Mouse (Mus musculus) hindbrain, postnatal 0 days (tissue): ENCODE data around the gene A030003K21Rik. TPM values are rescaled to one million over a fixed set of nuclear protein-coding genes. Genes with fewer than 3 reads are reported as not detected.
"Not testable (repeated sequence)": the region's sequence is repeated elsewhere in the genome, so short reads cannot be mapped to it uniquely, and the experiment has no call there.

Experiments used
- ATAC-seq: fragments of 200-750 bp; cut with Nextera tagmentation; 2 replicates; pipeline ENCODE4 v1.8.0; 2017; ENCODE audit warnings: mild to moderate bottlenecking, moderate TSS enrichment, moderate library complexity
- DNase-seq: peaks from one replicate; pipeline ENCODE4 v3.0.0-alpha.2; 2015; ENCODE audit warnings: low spot score
- H3K27ac ChIP-seq: fragments of 300-500 bp; sonication (generic); 2 replicates; pipeline ENCODE4 v1.5.1; 2014; ENCODE audit warnings: mild to moderate bottlenecking
- H3K27me3 ChIP-seq: fragments of 300-500 bp; sonication (generic); 2 replicates; pipeline ENCODE4 v1.6.1; 2014; ENCODE audit warnings: low read length, mixed read lengths; ENCODE audit not compliant: insufficient read depth
- H3K36me3 ChIP-seq: fragments of 300-500 bp; sonication (generic); 2 replicates; pipeline ENCODE4 v1.6.1; 2014; ENCODE audit warnings: low read length, mixed read lengths; ENCODE audit not compliant: insufficient read depth
- H3K4me1 ChIP-seq: fragments of 300-500 bp; sonication (generic); 2 replicates; pipeline ENCODE4 v1.6.1; 2014; ENCODE audit warnings: antibody characterized with exemption, low read length, mixed read lengths; ENCODE audit not compliant: insufficient read depth
- H3K4me2 ChIP-seq: fragments of 300-500 bp; sonication (generic); 2 replicates; pipeline ENCODE4 v1.6.1; 2014; ENCODE audit warnings: low read depth, mild to moderate bottlenecking, low read length, moderate library complexity, mixed read lengths
- H3K4me3 ChIP-seq: fragments of 300-500 bp; sonication (generic); 2 replicates; pipeline ENCODE4 v1.5.1; 2014; ENCODE audit warnings: low read length
- H3K9ac ChIP-seq: fragments of 300-500 bp; sonication (generic); replicated peaks from 2 replicates; pipeline ENCODE4 v1.6.1; 2014; ENCODE audit warnings: mild to moderate bottlenecking, low read length, moderate library complexity, mixed read lengths
- H3K9me3 ChIP-seq: fragments of 300-500 bp; sonication (generic); 2 replicates; pipeline ENCODE4 v1.6.1; 2016; ENCODE audit warnings: low read length, mixed read lengths
- CTCF ChIP-seq: IDR thresholded peaks from 2 replicates; pipeline ENCODE4 v1.5.1; 2016; ENCODE audit warnings: antibody characterized with exemption, control low read depth, low read depth
- WGBS: fragments of 180-500 bp; shearing (Covaris S2); extraction: QIAGEN DNeasy Blood & Tissue Kit; methylation state at CpG from one replicate; pipeline ENCODE4 v1.1.7; 2014; 5-methylcytosine and 5-hydroxymethylcytosine counted together
- polyA plus RNA-seq: library from polyadenylated mRNA; unstranded; fragments of >200 nt; fragmentation: Nextera tagmentation; extraction: Ambion mirVana; gene quantifications from 2 replicates; pipeline ENCODE4 v1.2.1, GENCODE M21; 2015
- total RNA-seq: library from RNA; depleted of rRNA; stranded (reverse); fragments of >200 nt; gene quantifications from 2 replicates; pipeline ENCODE4 v1.2.3, GENCODE M21; 2014

A030003K21Rik gene
- total and polyA plus RNA-seq, 2 experiments from 2014 or later, result not detected

GRCm38 (mm10) chr1:82948601-82949000 is 5.4 kb upstream of the A030003K21Rik start:
- no peak overlapping the region for H3K9ac ChIP-seq
- no peak for DNase-seq
- TF ChIP-seq CTCF, result no peak
- WGBS, result 92% methylated on average over 2 of the region's 2 CpGs
- no peaks in the 10 kb centered on the region for H3K4me1 ChIP-seq
- no peaks in the 10 kb centered on the region for H3K27me3 ChIP-seq
- no peaks in the 10 kb centered on the region for H3K36me3 ChIP-seq
- no peak for ATAC-seq
- H3K27ac ChIP-seq, result no peak overlapping the region
- no peak overlapping the region for H3K4me3 ChIP-seq
- no peak overlapping the region for H3K4me2 ChIP-seq
- no peaks in the 10 kb centered on the region for H3K9me3 ChIP-seq

DNA sequence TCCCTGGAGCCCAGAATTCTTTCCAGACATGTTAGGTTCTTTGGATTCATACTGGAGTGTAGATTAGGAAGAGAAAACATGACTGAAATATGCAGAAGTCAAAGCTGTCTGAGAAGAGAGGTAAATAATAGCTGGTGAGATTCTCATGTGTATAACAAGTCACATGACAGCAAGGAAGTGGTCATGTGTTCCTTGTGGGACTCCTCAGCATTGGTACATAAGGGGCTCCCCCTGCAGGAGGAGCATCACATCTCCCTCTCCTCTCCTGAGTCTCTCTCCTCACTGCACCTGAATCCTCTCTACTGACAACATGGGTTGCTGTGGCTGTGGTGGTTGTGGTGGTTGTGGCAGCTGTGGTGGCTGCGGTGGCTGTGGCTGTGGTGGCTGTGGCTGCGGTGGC is 2.8 kb upstream of the A030003K21Rik start:
- not testable (repeated sequence) for H3K4me3 ChIP-seq, H3K27me3 ChIP-seq, H3K36me3 ChIP-seq, H3K9ac ChIP-seq, DNase-seq, H3K4me2 ChIP-seq, H3K27ac ChIP-seq, H3K9me3 ChIP-seq, ATAC-seq, H3K4me1 ChIP-seq
- WGBS, result 100% methylated on average over 2 of the region's 2 CpGs

DNA sequence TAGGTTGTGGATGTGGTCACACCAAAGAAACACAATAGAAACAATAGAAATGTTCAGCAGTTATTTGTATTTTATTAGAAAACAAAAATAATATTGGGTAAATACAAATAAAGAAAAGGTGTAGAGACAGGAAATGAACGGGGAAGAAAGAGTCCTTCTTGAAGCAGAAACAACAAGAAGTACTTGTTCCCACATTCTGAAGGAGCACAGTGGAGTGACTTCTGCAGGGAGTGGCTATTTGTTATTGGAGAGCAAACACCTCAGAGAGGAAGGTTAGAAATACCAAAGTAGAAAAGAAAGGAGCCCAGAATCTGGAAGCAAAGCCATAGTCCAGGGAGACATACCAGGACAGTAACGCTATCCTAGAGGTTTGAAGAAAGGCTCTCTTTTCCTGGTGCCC is 683 bp downstream of the A030003K21Rik start:
- DNase-seq, ATAC-seq, H3K4me2 ChIP-seq, H3K27me3 ChIP-seq, H3K9ac ChIP-seq, H3K4me1 ChIP-seq, H3K4me3 ChIP-seq, H3K36me3 ChIP-seq, H3K27ac ChIP-seq, H3K9me3 ChIP-seq: not testable (repeated sequence)
- WGBS, result 97% methylated on average over 2 of the region's 2 CpGs

GRCm38 (mm10) chr1:82938666-82939065 is 4.5 kb downstream of the A030003K21Rik start:
- ATAC-seq, result no peak
- TF ChIP-seq CTCF, result no peak
- no peak overlapping the region for H3K9ac ChIP-seq
- H3K36me3 ChIP-seq, result no peaks in the 10 kb centered on the region
- no peaks in the 10 kb centered on the region for H3K9me3 ChIP-seq
- no peak overlapping the region for H3K27ac ChIP-seq
- H3K4me1 ChIP-seq, result no peaks in the 10 kb centered on the region
- 97% methylated on average over 5 of the region's 5 CpGs for WGBS
- DNase-seq, result no peak
- H3K4me3 ChIP-seq, result no peak overlapping the region
- H3K4me2 ChIP-seq, result no peak overlapping the region
- no peaks in the 10 kb centered on the region for H3K27me3 ChIP-seq

DNA sequence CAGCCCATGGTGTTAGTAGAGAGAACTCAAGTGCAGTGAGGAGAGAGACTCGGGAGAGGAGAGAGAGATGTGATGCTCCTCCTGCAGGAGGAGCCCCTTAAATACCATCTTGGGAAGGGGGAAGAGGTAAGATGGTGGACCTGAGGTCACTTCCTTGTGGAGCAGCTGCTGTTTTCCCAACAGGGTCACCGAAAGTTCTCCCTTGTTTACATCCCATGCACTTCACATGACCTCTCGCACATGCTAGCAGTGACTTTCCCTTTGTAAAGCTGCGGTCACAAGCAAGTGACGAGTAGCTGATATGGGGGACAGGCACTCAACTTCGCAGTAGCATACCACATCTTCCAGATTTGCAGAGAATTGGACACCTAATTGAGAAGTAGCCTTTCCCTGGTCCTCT is 11.9 kb downstream of the A030003K21Rik start, which contains the start of gene Gm6217:
Gm6217 (minus strand) TSS at position 74 of the 400 bp plus-strand sequence.
- H3K4me3 ChIP-seq, H3K9ac ChIP-seq, H3K27me3 ChIP-seq, H3K36me3 ChIP-seq, H3K27ac ChIP-seq, DNase-seq, H3K9me3 ChIP-seq, H3K4me1 ChIP-seq, ATAC-seq, H3K4me2 ChIP-seq: not testable (repeated sequence)
- WGBS, result no CpG with 5 or more reads among the region's 6 CpGs

- H3K4me3 ChIP-seq, H3K9ac ChIP-seq, DNase-seq, H3K36me3 ChIP-seq, ATAC-seq, H3K27me3 ChIP-seq, H3K9me3 ChIP-seq, H3K4me2 ChIP-seq, H3K4me1 ChIP-seq, H3K27ac ChIP-seq: not testable (repeated sequence)
- 94% methylated on average over 2 of the region's 3 CpGs for WGBS
These were observed 12.6 kb downstream of the A030003K21Rik start for GRCm38 (mm10) chr1:82930558-82930957.

DNA sequence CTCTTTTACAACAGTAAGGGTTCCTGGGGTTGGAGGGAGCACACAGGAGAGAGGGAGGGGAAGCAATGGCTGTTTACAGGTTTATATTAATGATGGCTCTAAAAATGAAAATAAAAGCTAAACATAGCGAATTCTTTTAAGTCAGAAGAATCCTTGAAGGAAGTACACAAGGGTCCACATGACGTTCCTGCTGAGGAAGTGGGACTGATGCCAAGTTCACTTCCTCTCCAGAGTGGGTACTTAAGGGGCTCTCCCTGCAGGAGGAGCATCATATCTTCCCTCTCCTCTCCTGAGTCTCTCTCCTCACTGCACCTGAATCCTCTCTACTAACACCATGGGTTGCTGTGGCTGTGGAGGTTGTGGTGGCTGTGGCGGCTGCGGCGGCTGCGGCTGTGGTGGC is 18.5 kb downstream of the A030003K21Rik start, which contains the start of gene A030014E15Rik:
A030014E15Rik (plus strand) TSS at position 268 of the 400 bp plus-strand sequence.
- DNase-seq, result no peak

GRCm38 (mm10) chr1:82913434-82913833 is 29.8 kb downstream of the A030003K21Rik start:
- not testable (repeated sequence) for H3K9me3 ChIP-seq, H3K27me3 ChIP-seq, DNase-seq, ATAC-seq, H3K36me3 ChIP-seq, H3K27ac ChIP-seq, H3K4me3 ChIP-seq, H3K4me2 ChIP-seq, H3K4me1 ChIP-seq, H3K9ac ChIP-seq
- WGBS, result 91% methylated on average over 5 of the region's 5 CpGs

More for the DNA sequence above, 18.5 kb downstream of the A030003K21Rik start, which contains the start of gene A030014E15Rik:
- Histone ChIP-seq H3K9ac (no peak within 1 kb of the TSS), H3K4me2 (no peak within 1 kb of the TSS), H3K4me3 (no peak within 1 kb of the TSS), H3K27me3 (no peaks in the 10 kb centered on the region), H3K4me1 (no peaks in the 10 kb centered on the region), H3K36me3 (no peaks in the 10 kb centered on the region), H3K27ac (no peak within 1 kb of the TSS), H3K9me3 (no peaks in the 10 kb centered on the region)
- no peak for TF ChIP-seq CTCF
- WGBS, result 87% methylated on average over 6 of the region's 6 CpGs
- no peak for ATAC-seq
